Mouse (Mus musculus): ENCODE results near the gene Usp25.
A peak's percentile ranks its signal among the peaks of the same experiment; 100 is the strongest.

Gene Usp25

GRCm38 (mm10) chr16:77150884-77151283 lies 137.4 kb downstream of the Usp25 start:
- peak in 1 of 2 experiments; percentile 15 for DNase-seq

GRCm38 (mm10) chr16:77152288-77152687 lies 138.8 kb downstream of the Usp25 start:
- DNase-seq: peak in 1 of 2 experiments; percentile 15

GRCm38 (mm10) chr16:77153216-77153715 lies 139.8 kb downstream of the Usp25 start:
- DNase-seq: peak; percentile 55 to 65

- DNase-seq: peak; percentile 89 to 92
Observed at GRCm38 (mm10) chr16:77153815-77154214, 140.3 kb downstream of the Usp25 start.

- no peak for DNase-seq
Observed at GRCm38 (mm10) chr16:77154831-77155230, 141.3 kb downstream of the Usp25 start.
